Mouse (Mus musculus) embryonic facial prominence, embryonic 13.5 days (tissue): ENCODE measurements around the gene Aicda. TPM values are rescaled to one million over a fixed set of nuclear protein-coding genes. Genes with fewer than 3 reads are reported as not detected.
A peak's percentile ranks its signal among the peaks of the same experiment; 100 is the strongest.
"Not testable (repeated sequence)": the region's sequence is repeated elsewhere in the genome, so short reads cannot be mapped to it uniquely, and the experiment has no call there.

Experiments used
- ATAC-seq: fragments of 200-750 bp; cut with Nextera tagmentation; 2 replicates; pipeline ENCODE4 v1.8.0; 2017; ENCODE audit warnings: low read depth; ENCODE audit not compliant: insufficient number of reproducible peaks, insufficient read depth, low FRiP score, low TSS enrichment
- H3K27ac ChIP-seq: fragments of 300-500 bp; sonication (generic); 2 replicates; pipeline ENCODE4 v1.5.1; 2015; ENCODE audit warnings: moderate library complexity, mild to moderate bottlenecking, inconsistent platforms
- H3K27me3 ChIP-seq: fragments of 300-500 bp; sonication (generic); 2 replicates; pipeline ENCODE4 v1.6.1; 2015; ENCODE audit warnings: mild to moderate bottlenecking, inconsistent platforms
- H3K36me3 ChIP-seq: fragments of 300-500 bp; sonication (generic); 2 replicates; pipeline ENCODE4 v1.6.1; 2015; ENCODE audit warnings: mild to moderate bottlenecking, inconsistent platforms
- H3K4me1 ChIP-seq: fragments of 300-500 bp; sonication (generic); 2 replicates; pipeline ENCODE4 v1.6.1; 2015; ENCODE audit warnings: inconsistent platforms
- H3K4me2 ChIP-seq: fragments of 300-500 bp; sonication (generic); 2 replicates; pipeline ENCODE4 v1.6.1; 2015; ENCODE audit warnings: moderate library complexity, mild to moderate bottlenecking, inconsistent platforms
- H3K4me3 ChIP-seq: fragments of 300-500 bp; sonication (generic); 2 replicates; pipeline ENCODE4 v1.5.1; 2015; ENCODE audit warnings: mild to moderate bottlenecking, inconsistent platforms
- H3K9ac ChIP-seq: fragments of 300-500 bp; sonication (generic); 2 replicates; pipeline ENCODE4 v1.6.1; 2015; ENCODE audit warnings: mild to moderate bottlenecking, inconsistent platforms
- H3K9me3 ChIP-seq: fragments of 300-500 bp; sonication (generic); 2 replicates; pipeline ENCODE4 v1.6.1; 2016; ENCODE audit warnings: inconsistent platforms
- WGBS: fragments of 180-500 bp; shearing (Covaris S2); methylation state at CpG from one replicate; pipeline ENCODE4 v1.1.7; 2015; ENCODE audit warnings: mixed read lengths; 5-methylcytosine and 5-hydroxymethylcytosine counted together
- polyA plus RNA-seq: library from polyadenylated mRNA; unstranded; fragments of >200 nt; fragmentation: Nextera tagmentation; extraction: Ambion mirVana; gene quantifications from 2 replicates; pipeline ENCODE4 v1.2.1, GENCODE M21; 2015

Aicda gene
- polyA plus RNA-seq, 1 experiment from 2014 or later: 0.11 TPM

DNA sequence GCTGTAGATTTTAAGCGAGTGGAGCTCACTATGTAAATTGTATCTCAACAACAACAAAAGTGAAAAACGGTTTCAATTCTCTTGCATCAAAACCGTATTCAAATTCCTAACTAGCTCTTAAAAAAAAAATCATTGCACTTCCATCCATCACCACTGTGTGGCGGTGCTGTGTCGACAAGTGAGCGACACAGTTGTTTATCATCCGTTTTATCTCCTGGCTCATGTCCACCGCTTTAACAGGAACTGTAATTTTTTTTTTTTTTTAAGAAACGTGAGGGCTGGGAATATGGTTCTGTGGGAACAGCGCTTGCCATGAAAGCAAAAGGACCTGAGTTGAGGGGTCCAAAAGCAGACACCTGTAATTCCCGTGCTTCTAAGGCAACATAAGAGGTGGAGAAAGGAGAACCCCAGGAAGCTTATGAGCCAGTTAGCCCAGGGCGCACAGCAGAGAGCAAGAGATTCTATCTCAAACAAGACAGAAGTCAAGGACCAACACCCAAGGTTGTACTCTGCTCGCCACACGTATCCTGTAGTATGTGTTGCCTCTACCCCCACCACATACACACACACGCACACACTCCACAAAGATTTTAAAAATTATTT lies 3.5 kb downstream of the Aicda start:
- Histone ChIP-seq H3K4me1 (no peaks in the 10 kb centered on the region), H3K4me3 (no peak overlapping the region), H3K27ac (no peak overlapping the region), H3K9me3 (no peaks in the 10 kb centered on the region), H3K4me2 (peak overlapping the region; percentile 34), H3K36me3 (no peaks in the 10 kb centered on the region), H3K27me3 (peaks cover 23% of the 10 kb centered on the region), H3K9ac (no peak overlapping the region)
- ATAC-seq: no peak
- 24% methylated on average over 15 of the region's 15 CpGs for WGBS

DNA sequence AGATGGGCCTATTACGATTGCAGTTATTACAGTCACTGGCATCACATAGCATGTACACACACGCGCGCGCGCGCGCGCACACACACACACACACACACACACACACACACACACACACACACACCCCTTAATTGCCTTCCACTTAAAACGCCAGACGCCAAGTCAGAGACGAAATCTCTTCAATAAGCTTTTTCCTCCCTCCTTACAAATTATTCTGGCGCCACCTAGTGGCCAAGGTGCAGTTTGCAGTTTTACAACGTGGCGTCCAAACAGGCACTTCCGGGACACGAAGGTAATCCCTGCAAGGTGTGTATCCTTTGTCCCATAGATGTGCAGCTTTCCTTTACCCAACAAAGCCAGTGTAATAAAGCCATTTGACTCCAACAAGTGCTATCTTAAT lies 6.8 kb downstream of the Aicda start:
- H3K9ac ChIP-seq: no peak overlapping the region
- no peak overlapping the region for H3K27ac ChIP-seq
- no peak for ATAC-seq
- H3K4me1 ChIP-seq: no peaks in the 10 kb centered on the region
- H3K27me3 ChIP-seq: peaks cover 23% of the 10 kb centered on the region
- no peaks in the 10 kb centered on the region for H3K36me3 ChIP-seq
- WGBS: 8% methylated on average over 16 of the region's 17 CpGs
- no peaks in the 10 kb centered on the region for H3K9me3 ChIP-seq
- peak overlapping the region; percentile 20; the same call in 1 of the 2 replicates for H3K4me3 ChIP-seq
- peak overlapping the region; percentile 50 for H3K4me2 ChIP-seq

- Histone ChIP-seq H3K27me3 (peaks cover 17% of the 10 kb centered on the region), H3K9ac (no peak overlapping the region), H3K4me2 (peak overlapping the region; percentile 50; the same call in 1 of the 2 replicates), H3K27ac (no peak overlapping the region), H3K9me3 (no peaks in the 10 kb centered on the region), H3K36me3 (no peaks in the 10 kb centered on the region), H3K4me3 (no peak overlapping the region), H3K4me1 (no peaks in the 10 kb centered on the region)
- 82% methylated on average over 20 of the region's 20 CpGs for WGBS
- ATAC-seq: peak; percentile 46; the same call in 1 of the 2 replicates
These were observed 7.4 kb downstream of the Aicda start for GRCm38 (mm10) chr6:122561005-122561404.

GRCm38 (mm10) chr6:122562463-122562862 lies 8.9 kb downstream of the Aicda start:
- no peaks in the 10 kb centered on the region for H3K4me1 ChIP-seq
- H3K27me3 ChIP-seq: peaks cover 14% of the 10 kb centered on the region
- peak overlapping the region; percentile 18; the same call in 1 of the 2 replicates for H3K4me2 ChIP-seq
- H3K9me3 ChIP-seq: no peaks in the 10 kb centered on the region
- H3K4me3 ChIP-seq: no peak overlapping the region
- no peak overlapping the region for H3K27ac ChIP-seq
- no peak for ATAC-seq
- 2% methylated on average over 6 of the region's 6 CpGs for WGBS
- no peak overlapping the region for H3K9ac ChIP-seq
- no peaks in the 10 kb centered on the region for H3K36me3 ChIP-seq

DNA sequence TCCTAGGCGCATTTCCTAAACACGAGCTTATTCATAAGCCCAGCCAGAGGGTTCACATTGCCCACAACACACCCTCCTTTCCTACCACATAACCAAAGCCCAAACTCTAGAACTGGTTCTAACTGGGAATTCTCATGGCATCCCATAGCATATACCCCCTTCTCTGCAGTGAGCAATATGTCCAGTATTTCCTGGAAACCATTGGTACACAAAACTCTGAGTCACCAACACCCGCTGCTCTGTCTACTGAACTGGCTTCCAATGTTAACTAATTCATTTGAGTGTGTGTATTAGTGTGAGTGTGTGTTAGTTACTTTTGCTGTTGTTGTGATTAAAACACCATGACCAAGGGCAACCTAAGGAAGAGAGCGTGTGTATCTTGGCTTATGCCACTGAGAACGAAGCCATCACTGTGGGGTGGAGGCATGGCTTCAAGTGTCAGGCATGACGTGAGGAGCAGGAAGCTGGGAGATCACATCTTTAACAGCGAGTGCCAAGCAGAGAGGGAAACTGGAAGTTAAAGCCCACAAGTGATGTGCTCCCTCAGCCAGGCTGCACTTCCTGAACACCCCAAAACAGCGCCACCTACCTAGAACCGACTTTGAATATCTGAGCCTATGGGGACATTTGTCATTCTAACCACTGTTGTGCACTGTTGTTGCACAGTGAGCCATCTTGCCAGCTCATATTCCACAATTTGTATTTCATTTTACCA lies 11.6 kb downstream of the Aicda start:
- Histone ChIP-seq H3K27ac (no peak overlapping the region), H3K4me2 (no peak overlapping the region), H3K4me3 (no peak overlapping the region), H3K36me3 (no peaks in the 10 kb centered on the region), H3K27me3 (peaks cover 14% of the 10 kb centered on the region), H3K4me1 (no peaks in the 10 kb centered on the region), H3K9me3 (no peaks in the 10 kb centered on the region), H3K9ac (no peak overlapping the region)
- 87% methylated on average over 9 of the region's 9 CpGs for WGBS
- no peak for ATAC-seq

- no peak overlapping the region for H3K9ac ChIP-seq
- H3K9me3 ChIP-seq: no peaks in the 10 kb centered on the region
- no peaks in the 10 kb centered on the region for H3K36me3 ChIP-seq
- H3K27ac ChIP-seq: no peak overlapping the region
- WGBS: 55% methylated on average over 5 of the region's 5 CpGs
- H3K4me2 ChIP-seq: no peak overlapping the region
- no peaks in the 10 kb centered on the region for H3K4me1 ChIP-seq
- H3K27me3 ChIP-seq: no peaks in the 10 kb centered on the region
- no peak for ATAC-seq
- H3K4me3 ChIP-seq: no peak overlapping the region
These were observed 15.5 kb downstream of the Aicda start for GRCm38 (mm10) chr6:122569113-122569512.

DNA sequence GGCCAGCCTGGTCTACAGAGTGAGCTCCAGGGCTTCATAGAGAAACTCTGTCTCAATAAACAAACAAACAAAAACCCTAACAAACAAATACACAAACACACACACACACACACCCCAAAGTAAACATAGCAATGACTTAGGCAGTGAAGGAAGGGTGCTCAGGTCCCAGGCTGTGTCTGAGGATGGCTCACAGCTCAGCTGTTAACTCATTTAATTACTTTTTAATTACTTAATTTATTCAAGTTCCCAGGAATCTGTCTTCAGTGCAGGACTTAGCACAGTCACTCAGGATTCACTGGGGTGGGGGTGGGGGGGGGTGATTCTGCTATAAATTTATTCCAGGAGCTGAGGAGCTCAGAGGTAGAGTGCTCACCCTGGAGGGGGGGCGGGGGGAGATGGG lies 16.2 kb downstream of the Aicda start:
- no peak for ATAC-seq
- no peak overlapping the region for H3K9ac ChIP-seq
- H3K9me3 ChIP-seq: no peaks in the 10 kb centered on the region
- H3K27me3 ChIP-seq: no peaks in the 10 kb centered on the region
- H3K4me2 ChIP-seq: no peak overlapping the region
- no peaks in the 10 kb centered on the region for H3K36me3 ChIP-seq
- no peaks in the 10 kb centered on the region for H3K4me1 ChIP-seq
- no peak overlapping the region for H3K27ac ChIP-seq
- 64% methylated on average over 1 of the region's 1 CpGs for WGBS
- no peak overlapping the region for H3K4me3 ChIP-seq

DNA sequence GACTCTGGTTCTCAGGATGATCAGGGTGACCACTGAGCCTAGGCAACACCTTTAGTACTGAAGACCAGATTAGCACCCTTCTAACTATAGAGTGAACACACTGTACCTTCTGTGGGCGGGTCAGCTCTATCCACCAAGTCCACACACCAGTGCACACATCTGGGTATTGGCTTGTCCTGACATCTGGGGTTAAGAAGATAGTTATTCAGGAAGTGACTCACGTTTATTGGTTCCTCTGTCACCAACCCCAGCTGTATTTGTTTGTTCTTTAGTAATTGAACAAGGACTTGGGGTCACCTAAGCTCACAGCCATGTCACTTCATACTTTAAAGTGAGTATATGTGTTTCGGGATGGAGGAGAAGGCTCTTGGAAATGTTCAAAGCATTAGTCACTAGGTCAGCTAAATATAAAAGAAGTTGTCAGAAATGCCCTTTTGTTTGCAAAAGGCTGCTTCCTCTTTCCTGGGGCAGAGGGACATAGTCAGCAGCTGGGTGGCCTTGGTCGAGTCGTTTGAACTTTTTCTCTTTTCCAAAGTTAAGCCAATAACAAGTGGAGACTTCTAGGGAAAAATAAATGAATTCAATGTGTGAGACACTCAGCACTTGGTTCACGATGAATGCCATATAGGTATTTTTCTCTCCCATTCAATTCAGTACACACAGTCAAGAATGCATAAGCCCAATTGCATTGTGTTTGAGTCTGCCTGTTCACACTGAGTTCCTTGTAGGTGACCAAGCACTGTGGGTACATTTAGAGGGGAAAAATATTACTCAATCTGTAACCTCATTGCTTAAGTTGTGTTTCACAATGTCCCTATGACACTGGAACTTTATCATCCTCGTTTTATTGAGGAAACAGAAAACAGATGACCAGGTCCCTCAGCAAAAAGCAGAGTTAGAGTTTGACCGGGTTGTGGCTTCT lies 17.4 kb downstream of the Aicda start:
- no peaks in the 10 kb centered on the region for H3K36me3 ChIP-seq
- no peak overlapping the region for H3K27ac ChIP-seq
- H3K9ac ChIP-seq: no peak overlapping the region
- H3K9me3 ChIP-seq: no peaks in the 10 kb centered on the region
- H3K4me2 ChIP-seq: no peak overlapping the region
- ATAC-seq: no peak
- 50% methylated on average over 8 of the region's 8 CpGs for WGBS
- H3K4me1 ChIP-seq: no peaks in the 10 kb centered on the region
- no peak overlapping the region for H3K4me3 ChIP-seq
- H3K27me3 ChIP-seq: no peaks in the 10 kb centered on the region

DNA sequence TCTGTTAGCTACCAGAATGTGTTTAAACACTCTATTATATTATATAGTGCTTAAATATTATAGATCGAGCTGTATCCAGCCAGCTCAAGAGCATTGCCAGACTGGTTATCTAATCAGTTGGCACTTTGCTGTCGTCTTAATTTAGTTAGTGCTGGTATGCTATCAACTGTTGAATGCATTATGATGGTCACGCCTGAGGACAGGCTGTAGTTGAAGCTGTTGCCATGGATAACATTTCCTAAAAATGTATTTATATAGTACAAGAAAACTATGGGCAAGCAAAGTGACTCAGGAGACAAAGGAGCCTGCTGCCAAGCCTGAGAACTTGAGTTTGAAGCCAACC lies 18.0 kb downstream of the Aicda start:
- Histone ChIP-seq H3K27ac (no peak overlapping the region), H3K9ac (no peak overlapping the region), H3K9me3 (no peaks in the 10 kb centered on the region), H3K27me3 (no peaks in the 10 kb centered on the region), H3K4me1 (no peaks in the 10 kb centered on the region), H3K4me3 (no peak overlapping the region), H3K36me3 (no peaks in the 10 kb centered on the region), H3K4me2 (no peak overlapping the region)
- 83% methylated on average over 3 of the region's 3 CpGs for WGBS
- ATAC-seq: no peak

DNA sequence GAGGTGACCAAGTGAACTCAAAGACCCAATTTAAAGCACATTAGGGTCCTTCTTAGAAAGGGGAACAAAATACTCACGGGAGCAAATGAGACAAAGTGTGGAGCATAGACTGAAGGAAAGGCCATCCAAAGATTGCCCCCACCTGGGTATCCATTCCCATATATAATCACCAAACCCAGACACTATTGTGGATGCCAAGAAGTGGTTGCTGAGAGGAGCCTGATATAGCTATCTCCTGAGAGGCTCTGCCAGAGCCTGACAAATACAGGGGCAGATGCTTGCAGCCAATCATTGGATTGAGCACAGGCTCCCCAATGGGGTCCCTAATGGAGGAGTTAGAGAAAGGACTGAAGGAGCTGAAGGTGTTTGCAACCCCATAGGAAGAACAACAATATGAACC lies 21.4 kb downstream of the Aicda start:
- not testable (repeated sequence) for H3K4me3 ChIP-seq, H3K9me3 ChIP-seq, H3K9ac ChIP-seq, H3K27me3 ChIP-seq, H3K27ac ChIP-seq, ATAC-seq, H3K36me3 ChIP-seq, H3K4me2 ChIP-seq, H3K4me1 ChIP-seq
- 89% methylated on average over 1 of the region's 1 CpGs for WGBS

DNA sequence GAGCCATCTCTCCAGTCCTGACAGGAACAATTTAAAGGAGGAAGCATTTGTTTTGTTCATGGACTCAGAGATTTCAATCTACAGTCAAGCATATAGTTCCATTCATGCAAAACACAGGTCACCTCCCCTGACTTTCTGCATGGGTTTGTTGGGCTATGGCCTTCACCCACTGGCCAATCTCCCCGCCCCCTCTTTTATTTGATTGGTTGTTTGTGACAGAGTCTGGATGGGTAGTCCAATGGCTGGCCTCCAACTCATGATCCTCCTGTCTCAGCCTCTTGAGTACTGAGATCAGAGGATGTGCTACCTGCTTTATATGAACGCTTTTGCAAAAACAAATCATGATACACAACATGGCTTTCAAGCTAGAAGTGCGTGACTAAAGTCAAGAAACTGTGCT lies 23.4 kb downstream of the Aicda start:
- no peaks in the 10 kb centered on the region for H3K9me3 ChIP-seq
- no peak overlapping the region for H3K4me3 ChIP-seq
- ATAC-seq: no peak
- WGBS: 87% methylated on average over 3 of the region's 3 CpGs
- no peaks in the 10 kb centered on the region for H3K27me3 ChIP-seq
- no peaks in the 10 kb centered on the region for H3K36me3 ChIP-seq
- no peak overlapping the region for H3K4me2 ChIP-seq
- no peak overlapping the region for H3K9ac ChIP-seq
- H3K27ac ChIP-seq: no peak overlapping the region
- no peaks in the 10 kb centered on the region for H3K4me1 ChIP-seq
